Mouse (Mus musculus) Muller cell, postnatal 12 days (primary cell): ENCODE measurements around the gene Auts2.
A peak's percentile ranks its signal among the peaks of the same experiment; 100 is the strongest.

Experiments
- DNase-seq: peaks from one replicate; pipeline ENCODE4 v3.0.0-alpha.2; 2015; ENCODE audit errors: inconsistent ontology term

Auts2 gene

GRCm38 (mm10) chr5:131733324-131733660 lies 809.9 kb downstream of the Auts2 start:
- DNase-seq: peak; percentile 16

- no peak for DNase-seq
Observed at GRCm38 (mm10) chr5:131732631-131733323, 810.4 kb downstream of the Auts2 start.

- no peak for DNase-seq
Observed at GRCm38 (mm10) chr5:131729456-131729855, 813.7 kb downstream of the Auts2 start.

- no peak for DNase-seq
Observed at GRCm38 (mm10) chr5:131727909-131728308, 815.2 kb downstream of the Auts2 start.

- DNase-seq: no peak
Observed at GRCm38 (mm10) chr5:131724508-131724907, 818.6 kb downstream of the Auts2 start.

- DNase-seq: no peak
Observed at GRCm38 (mm10) chr5:131722791-131723190, 820.4 kb downstream of the Auts2 start.

- no peak for DNase-seq
Observed at GRCm38 (mm10) chr5:131722361-131722760, 820.8 kb downstream of the Auts2 start.

GRCm38 (mm10) chr5:131718013-131718412 lies 825.1 kb downstream of the Auts2 start:
- peak; percentile 82 for DNase-seq

- peak; percentile 67 for DNase-seq
Observed at GRCm38 (mm10) chr5:131717359-131717965, 825.7 kb downstream of the Auts2 start.

GRCm38 (mm10) chr5:131714979-131715378 lies 828.2 kb downstream of the Auts2 start:
- no peak for DNase-seq

- no peak for DNase-seq
Observed at GRCm38 (mm10) chr5:131712441-131712840, 830.7 kb downstream of the Auts2 start.

- peak; percentile 37 for DNase-seq
Observed at GRCm38 (mm10) chr5:131711474-131712129, 831.5 kb downstream of the Auts2 start.

- no peak for DNase-seq
Observed at GRCm38 (mm10) chr5:131710735-131711473, 832.2 kb downstream of the Auts2 start.

GRCm38 (mm10) chr5:131707471-131707870 lies 835.7 kb downstream of the Auts2 start:
- peak; percentile 26 for DNase-seq

GRCm38 (mm10) chr5:131703729-131704128 lies 839.4 kb downstream of the Auts2 start:
- no peak for DNase-seq

GRCm38 (mm10) chr5:131702840-131703392 lies 840.2 kb downstream of the Auts2 start:
- no peak for DNase-seq

- no peak for DNase-seq
Observed at GRCm38 (mm10) chr5:131698900-131699299, 844.2 kb downstream of the Auts2 start.

GRCm38 (mm10) chr5:131690781-131691180 lies 852.4 kb downstream of the Auts2 start:
- DNase-seq: no peak

GRCm38 (mm10) chr5:131686956-131687618 lies 856.1 kb downstream of the Auts2 start:
- DNase-seq: no peak

- DNase-seq: no peak
Observed at GRCm38 (mm10) chr5:131680127-131680845, 862.9 kb downstream of the Auts2 start.

- DNase-seq: no peak
Observed at GRCm38 (mm10) chr5:131679523-131679922, 863.6 kb downstream of the Auts2 start.
